Mouse (Mus musculus) limb, embryonic 10.5 days (tissue): Measurements from ENCODE around the gene Farp1. TPM values are rescaled to one million over a fixed set of nuclear protein-coding genes. Genes with fewer than 3 reads are reported as not detected.
"Not testable (repeated sequence)": the region's sequence is repeated elsewhere in the genome, so short reads cannot be mapped to it uniquely, and the experiment has no call there.

ENCODE experiments used
- DNase-seq: peaks from one replicate; pipeline ENCODE4 v3.0.0-alpha.2; 2017; ENCODE audit warnings: low spot score
- H3K27ac ChIP-seq: fragments of 300-500 bp; sonication (generic); 2 replicates; pipeline ENCODE4 v1.5.1; 2016; ENCODE audit warnings: mild to moderate bottlenecking
- H3K27me3 ChIP-seq: fragments of 300-500 bp; sonication (generic); 2 replicates; pipeline ENCODE4 v1.6.1; 2016; ENCODE audit warnings: low read depth, mild to moderate bottlenecking; ENCODE audit not compliant: poor library complexity, severe bottlenecking
- H3K36me3 ChIP-seq: fragments of 300-500 bp; sonication (generic); 2 replicates; pipeline ENCODE4 v1.6.1; 2016; ENCODE audit warnings: mild to moderate bottlenecking, moderate library complexity
- H3K4me1 ChIP-seq: fragments of 300-500 bp; sonication (generic); 2 replicates; pipeline ENCODE4 v1.6.1; 2016
- H3K4me3 ChIP-seq: fragments of 300-500 bp; sonication (generic); 2 replicates; pipeline ENCODE4 v1.5.1; 2016; ENCODE audit warnings: mild to moderate bottlenecking, moderate library complexity
- H3K9me3 ChIP-seq: fragments of 300-500 bp; sonication (generic); replicated peaks from 2 replicates; pipeline ENCODE4 v1.6.1; 2016; ENCODE audit warnings: mild to moderate bottlenecking
- WGBS: fragments of 180-500 bp; shearing (Covaris S2); methylation state at CpG from one replicate; pipeline ENCODE4 v1.1.7; 2016; 5-methylcytosine and 5-hydroxymethylcytosine counted together
- polyA plus RNA-seq: library from polyadenylated mRNA; unstranded; fragments of >200 nt; fragmentation: Nextera tagmentation; extraction: Ambion mirVana; gene quantifications from 2 replicates; pipeline ENCODE4 v1.2.1, GENCODE M21; 2016

Gene Farp1
- polyA plus RNA-seq, 1 experiment from 2014 or later = 53.2 TPM

DNA sequence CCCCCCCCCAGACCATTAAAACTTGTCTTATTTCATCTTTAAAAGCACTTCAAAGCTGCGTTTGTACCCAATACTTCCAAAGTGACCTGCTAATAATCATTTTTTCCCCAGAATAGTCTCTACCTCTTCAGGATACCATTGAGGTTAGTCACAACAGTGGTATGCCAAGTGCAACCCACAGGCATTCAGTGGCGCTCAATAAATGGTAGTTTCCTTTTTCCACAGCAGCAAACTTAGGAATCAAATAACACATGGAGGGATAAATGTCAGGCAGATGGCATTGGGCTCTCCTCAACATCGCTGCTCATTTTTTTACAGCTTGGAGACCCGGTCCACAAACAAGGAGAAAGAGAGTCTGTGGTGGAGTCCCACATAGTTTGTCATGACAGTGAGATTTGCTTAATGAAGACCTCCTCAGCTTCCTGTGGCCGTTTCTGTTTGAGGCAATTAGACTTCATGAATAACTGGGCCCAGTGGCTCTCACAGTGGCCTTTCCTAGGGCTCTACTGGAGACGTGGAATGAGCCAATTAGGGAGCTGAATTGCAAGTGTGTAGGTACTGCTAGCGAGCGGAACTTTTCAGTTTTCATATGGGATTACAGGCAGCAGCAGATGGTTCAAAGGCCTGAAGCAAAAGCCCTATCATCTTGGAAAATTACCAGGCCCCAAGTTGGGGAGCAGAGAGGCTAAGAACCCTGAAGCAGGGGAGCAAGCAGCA lies 148.6 kb downstream of the Farp1 start:
- Histone ChIP-seq H3K4me1 (peaks cover 48% of the 10 kb centered on the region), H3K36me3 (peaks cover 30% of the 10 kb centered on the region)
- WGBS = 71% methylated on average over 8 of the region's 8 CpGs

DNA sequence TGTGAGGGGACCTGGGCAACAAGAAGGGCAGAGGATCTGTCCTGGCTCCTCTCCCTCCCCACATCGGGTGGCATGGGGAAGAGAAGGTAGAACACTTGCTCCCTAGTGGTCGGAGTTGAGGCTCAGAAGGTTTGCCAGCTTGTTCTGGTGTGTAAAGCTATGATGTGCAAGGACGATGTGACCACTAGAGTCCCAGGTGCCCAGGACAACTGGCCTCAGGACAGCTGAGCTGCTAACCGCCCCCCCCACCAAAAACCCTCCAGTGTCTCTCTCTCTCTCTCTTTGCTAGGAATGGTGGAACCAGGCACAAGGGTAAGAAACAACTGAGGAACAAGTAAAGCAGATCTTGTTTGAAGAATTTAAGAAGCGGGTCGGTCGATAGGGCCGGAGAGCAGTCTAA lies 149.4 kb downstream of the Farp1 start:
- Histone ChIP-seq H3K4me1 (peaks cover 41% of the 10 kb centered on the region), H3K9me3 (no peaks in the 10 kb centered on the region), H3K27me3 (no peaks in the 10 kb centered on the region), H3K36me3 (peaks cover 31% of the 10 kb centered on the region), H3K27ac (no peak overlapping the region), H3K4me3 (no peak overlapping the region)
- WGBS = 98% methylated on average over 8 of the region's 8 CpGs
- no peak for DNase-seq

More for the DNA sequence above, 148.6 kb downstream of the Farp1 start:
- Histone ChIP-seq H3K9me3 (no peaks in the 10 kb centered on the region), H3K27me3 (no peaks in the 10 kb centered on the region), H3K27ac (no peak overlapping the region), H3K4me3 (no peak overlapping the region)
- DNase-seq = no peak

DNA sequence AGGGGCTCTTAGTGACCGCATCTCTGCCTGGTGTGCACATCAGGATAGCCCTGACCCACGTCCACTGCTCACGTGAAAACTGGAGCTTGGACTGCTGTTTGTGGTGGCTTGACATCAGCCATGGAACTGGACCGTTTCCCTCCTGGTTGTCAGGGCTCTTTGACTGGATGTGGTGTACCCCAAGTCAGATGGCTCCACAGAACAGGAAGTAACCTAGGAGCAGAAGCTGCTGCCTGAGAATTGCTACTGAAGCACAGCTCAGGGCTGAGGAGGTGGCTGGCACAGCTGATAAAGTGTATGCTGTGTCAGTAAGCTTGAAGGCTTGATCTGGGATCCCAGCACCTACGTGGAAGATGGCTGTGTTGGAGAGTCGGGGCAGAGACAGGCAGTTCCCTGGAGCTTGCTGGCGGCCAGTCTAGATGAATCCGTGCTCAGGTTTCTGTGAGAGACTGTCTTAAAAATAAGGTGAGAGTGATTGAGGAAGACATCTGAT lies 151.4 kb downstream of the Farp1 start:
- no peak overlapping the region; the same call in 1 of the 2 replicates for H3K27ac ChIP-seq
- 93% methylated on average over 8 of the region's 8 CpGs for WGBS
- H3K27me3 ChIP-seq = no peaks in the 10 kb centered on the region
- no peak for DNase-seq
- H3K9me3 ChIP-seq = no peaks in the 10 kb centered on the region
- H3K4me1 ChIP-seq = peaks cover 28% of the 10 kb centered on the region
- H3K4me3 ChIP-seq = no peak overlapping the region
- peaks cover 45% of the 10 kb centered on the region for H3K36me3 ChIP-seq

GRCm38 (mm10) chr14:121189840-121190239 lies 154.8 kb downstream of the Farp1 start:
- H3K27ac ChIP-seq, DNase-seq, H3K9me3 ChIP-seq, H3K27me3 ChIP-seq, H3K4me1 ChIP-seq, H3K4me3 ChIP-seq: not testable (repeated sequence)
- H3K36me3 ChIP-seq = peaks cover 64% of the 10 kb centered on the region
- 94% methylated on average over 10 of the region's 10 CpGs for WGBS

DNA sequence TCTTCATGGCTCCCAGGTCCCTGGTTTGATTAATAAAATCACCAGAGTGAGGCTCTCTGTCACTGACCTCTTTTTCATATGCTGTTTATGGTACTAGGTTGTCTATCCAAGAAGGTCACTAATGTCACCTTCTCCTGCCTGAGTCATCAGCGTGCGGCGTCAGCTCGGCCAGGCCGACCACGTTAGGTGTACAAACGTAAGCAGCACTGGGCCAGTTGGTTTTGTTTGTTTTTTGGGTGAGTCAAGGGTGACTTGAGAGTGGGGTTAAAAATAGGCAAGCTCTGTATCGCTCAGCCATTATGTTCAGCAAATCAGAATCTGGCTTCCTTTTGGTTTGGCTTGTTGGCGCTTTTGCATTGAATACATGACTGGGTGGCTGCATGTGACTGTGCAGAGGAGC lies 155.4 kb downstream of the Farp1 start:
- WGBS = 94% methylated on average over 9 of the region's 9 CpGs

GRCm38 (mm10) chr14:121191739-121192138 lies 156.7 kb downstream of the Farp1 start:
- Histone ChIP-seq H3K4me1 (0 out of 2 replicates have a peak, but pooled peaks cover 3% of the 10 kb centered on the region), H3K27me3 (no peaks in the 10 kb centered on the region), H3K27ac (no peak overlapping the region), H3K4me3 (no peak overlapping the region), H3K36me3 (peaks cover 74% of the 10 kb centered on the region), H3K9me3 (no peaks in the 10 kb centered on the region)
- WGBS = 92% methylated on average over 13 of the region's 13 CpGs
- DNase-seq = no peak

More for the DNA sequence above, 155.4 kb downstream of the Farp1 start:
- 0 out of 2 replicates have a peak, but pooled peaks cover 3% of the 10 kb centered on the region for H3K4me1 ChIP-seq
- no peak for DNase-seq
- H3K27ac ChIP-seq = no peak overlapping the region
- H3K36me3 ChIP-seq = peaks cover 70% of the 10 kb centered on the region
- H3K27me3 ChIP-seq = no peaks in the 10 kb centered on the region
- H3K9me3 ChIP-seq = no peaks in the 10 kb centered on the region
- H3K4me3 ChIP-seq = no peak overlapping the region

GRCm38 (mm10) chr14:121192394-121192793 lies 157.4 kb downstream of the Farp1 start:
- peaks cover 73% of the 10 kb centered on the region for H3K36me3 ChIP-seq
- no peak overlapping the region for H3K4me3 ChIP-seq
- no peaks in the 10 kb centered on the region for H3K27me3 ChIP-seq
- no peak overlapping the region for H3K27ac ChIP-seq
- H3K9me3 ChIP-seq = no peaks in the 10 kb centered on the region
- no peak for DNase-seq
- 88% methylated on average over 5 of the region's 5 CpGs for WGBS
- H3K4me1 ChIP-seq = 0 out of 2 replicates have a peak, but pooled peaks cover 3% of the 10 kb centered on the region

DNA sequence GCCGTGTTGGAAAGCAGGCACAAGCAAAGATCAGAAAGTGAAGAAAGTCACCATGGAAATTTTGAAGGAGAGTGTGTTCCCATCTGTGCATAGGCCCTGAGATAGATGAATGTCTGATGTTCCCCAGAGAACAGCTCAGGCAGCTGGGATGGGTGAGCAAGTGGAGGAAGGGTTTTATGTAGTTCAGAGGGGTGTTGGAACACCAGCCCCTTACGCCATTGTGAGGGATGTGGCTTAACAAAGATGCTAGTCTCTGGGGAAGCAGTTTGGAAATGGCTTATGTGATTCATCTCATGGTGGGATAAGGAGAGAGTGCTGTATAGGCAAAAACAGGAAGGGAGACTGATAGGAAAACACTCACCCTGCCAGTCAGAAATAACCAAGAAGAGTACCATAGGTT lies 159.0 kb downstream of the Farp1 start:
- no peaks in the 10 kb centered on the region for H3K27me3 ChIP-seq
- WGBS = 95% methylated on average over 2 of the region's 2 CpGs
- peaks cover 67% of the 10 kb centered on the region for H3K36me3 ChIP-seq
- DNase-seq = no peak
- no peaks in the 10 kb centered on the region for H3K9me3 ChIP-seq
- H3K4me3 ChIP-seq = no peak overlapping the region
- H3K27ac ChIP-seq = no peak overlapping the region
- H3K4me1 ChIP-seq = peaks cover 13% of the 10 kb centered on the region

- Histone ChIP-seq H3K27ac (peak overlapping the region; percentile 77), H3K36me3 (peaks cover 41% of the 10 kb centered on the region), H3K4me3 (no peak overlapping the region; the same call in 1 of the 2 replicates), H3K27me3 (no peaks in the 10 kb centered on the region), H3K4me1 (peaks cover 30% of the 10 kb centered on the region), H3K9me3 (no peaks in the 10 kb centered on the region)
- peak; percentile 44 for DNase-seq
- WGBS = 66% methylated on average over 14 of the region's 14 CpGs
These were observed 164.0 kb downstream of the Farp1 start for GRCm38 (mm10) chr14:121198915-121199572.

- peak overlapping the region; percentile 77 for H3K27ac ChIP-seq
- H3K27me3 ChIP-seq = no peaks in the 10 kb centered on the region
- DNase-seq = no peak
- H3K9me3 ChIP-seq = no peaks in the 10 kb centered on the region
- peaks cover 34% of the 10 kb centered on the region for H3K36me3 ChIP-seq
- H3K4me3 ChIP-seq = no peak overlapping the region
- 91% methylated on average over 8 of the region's 8 CpGs for WGBS
- H3K4me1 ChIP-seq = peaks cover 30% of the 10 kb centered on the region
These were observed 164.8 kb downstream of the Farp1 start for GRCm38 (mm10) chr14:121199789-121200188.

DNA sequence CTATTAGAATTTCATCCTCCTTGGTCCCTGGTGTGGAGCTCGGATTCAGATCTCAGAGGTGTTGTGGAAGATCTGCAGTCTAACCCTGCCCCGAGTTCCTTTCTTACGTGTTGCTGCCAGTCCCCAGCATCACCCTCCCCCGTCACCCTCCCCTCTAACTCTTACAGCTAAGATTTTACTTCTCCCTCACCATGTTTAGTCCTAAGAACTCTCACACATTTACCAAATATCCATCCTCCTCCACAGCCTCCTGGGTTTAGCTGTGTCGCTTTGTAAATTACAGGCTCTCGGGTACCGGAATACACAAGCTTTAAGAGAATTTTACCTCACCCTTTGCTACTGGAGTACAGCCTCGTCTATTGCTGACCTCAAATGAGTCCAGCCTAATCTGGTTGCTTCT lies 165.4 kb downstream of the Farp1 start:
- no peak for DNase-seq
- H3K27ac ChIP-seq = peak overlapping the region; percentile 77; the same call in 1 of the 2 replicates
- no peaks in the 10 kb centered on the region for H3K27me3 ChIP-seq
- WGBS = 86% methylated on average over 8 of the region's 8 CpGs
- H3K36me3 ChIP-seq = peaks cover 28% of the 10 kb centered on the region
- H3K9me3 ChIP-seq = no peaks in the 10 kb centered on the region
- H3K4me1 ChIP-seq = peaks cover 30% of the 10 kb centered on the region
- no peak overlapping the region for H3K4me3 ChIP-seq

DNA sequence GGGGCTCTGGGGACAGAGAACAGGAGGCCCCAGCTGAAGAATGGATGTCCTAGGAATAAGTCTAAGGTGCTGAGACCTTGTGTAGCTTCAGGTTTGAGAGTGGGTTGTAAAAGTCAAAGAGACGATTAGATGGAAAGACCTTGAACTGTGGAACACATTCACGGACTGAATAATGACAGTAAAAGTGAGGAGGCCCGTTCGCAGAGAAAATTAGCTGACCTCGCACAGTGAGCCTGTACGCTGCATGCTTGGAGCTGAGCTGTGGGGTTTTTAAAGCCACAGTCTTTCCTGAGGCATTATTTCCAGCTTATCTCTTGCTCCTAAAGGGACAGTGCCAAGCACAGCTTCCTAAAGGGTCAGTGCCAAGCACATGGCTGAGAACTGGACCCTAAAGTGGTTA lies 166.2 kb downstream of the Farp1 start:
- DNase-seq = no peak
- H3K4me1 ChIP-seq = peaks cover 30% of the 10 kb centered on the region
- 81% methylated on average over 6 of the region's 6 CpGs for WGBS
- H3K27me3 ChIP-seq = no peaks in the 10 kb centered on the region
- H3K4me3 ChIP-seq = no peak overlapping the region
- H3K9me3 ChIP-seq = no peaks in the 10 kb centered on the region
- H3K27ac ChIP-seq = peak overlapping the region; percentile 19; the same call in 1 of the 2 replicates
- H3K36me3 ChIP-seq = peaks cover 22% of the 10 kb centered on the region

- Histone ChIP-seq H3K4me3 (no peak overlapping the region), H3K9me3 (no peaks in the 10 kb centered on the region), H3K36me3 (peaks cover 45% of the 10 kb centered on the region), H3K27me3 (no peaks in the 10 kb centered on the region), H3K4me1 (peaks cover 6% of the 10 kb centered on the region; the same call in 1 of the 2 replicates), H3K27ac (no peak overlapping the region)
- 94% methylated on average over 3 of the region's 3 CpGs for WGBS
- no peak for DNase-seq
These were observed 170.5 kb downstream of the Farp1 start for GRCm38 (mm10) chr14:121205459-121205858.
